Mouse (Mus musculus): Measurements from ENCODE around the gene Zfp148. TPM values are rescaled to one million over a fixed set of nuclear protein-coding genes. Genes with fewer than 3 reads are reported as not detected.
A peak's percentile ranks its signal among the peaks of the same experiment; 100 is the strongest.

Gene Zfp148
- total RNA-seq, 2 experiments from 2014 or later: 91.9 to 99.8 TPM

- intact Hi-C loops (cut with DNase I): no loop called here
- peak; percentile 48 for DNase-seq
These were observed 139.4 kb downstream of the Zfp148 start for GRCm38 (mm10) chr16:33519916-33520568.

- intact Hi-C loops (cut with DNase I): no loop called here
- no peak for DNase-seq
These were observed 141.9 kb downstream of the Zfp148 start for GRCm38 (mm10) chr16:33522516-33522915.

GRCm38 (mm10) chr16:33523571-33523970 lies 142.9 kb downstream of the Zfp148 start:
- intact Hi-C loops (cut with DNase I): no loop called here
- no peak for DNase-seq

GRCm38 (mm10) chr16:33529502-33530454 lies 149.1 kb downstream of the Zfp148 start:
- intact Hi-C loops (cut with DNase I): no loop called here
- DNase-seq: no peak

DNA sequence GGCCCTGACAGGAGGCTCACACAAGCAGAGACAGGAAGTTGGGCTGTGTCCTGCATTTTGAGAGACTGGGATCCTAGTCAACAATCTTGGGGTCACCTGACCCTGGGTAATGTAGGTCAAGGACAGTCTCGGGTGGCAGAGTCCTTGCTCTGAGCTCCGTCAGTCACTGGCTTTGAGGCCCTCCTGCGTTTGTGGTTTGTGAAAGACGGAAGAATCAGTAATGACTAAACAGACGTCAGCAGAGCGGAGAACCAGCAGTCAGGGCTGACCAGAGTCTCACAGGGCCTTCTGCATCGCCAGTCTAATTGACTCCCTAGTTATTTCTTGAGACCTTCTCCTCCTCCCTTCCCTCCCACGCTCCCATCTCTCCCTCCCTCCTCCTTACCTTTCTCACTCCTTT lies 150.5 kb downstream of the Zfp148 start:
- no peak for DNase-seq
- intact Hi-C loops (cut with DNase I): no loop called here

GRCm38 (mm10) chr16:33536456-33536855 lies 155.8 kb downstream of the Zfp148 start:
- DNase-seq: no peak
- intact Hi-C loops (cut with DNase I): no loop called here

- DNase-seq: peak; percentile 45
- intact Hi-C loops (cut with DNase I): no loop called here
These were observed 157.0 kb downstream of the Zfp148 start for GRCm38 (mm10) chr16:33537499-33538225.

- no peak for DNase-seq
- intact Hi-C loops (cut with DNase I): no loop called here
These were observed 163.7 kb downstream of the Zfp148 start for GRCm38 (mm10) chr16:33544346-33544745.

GRCm38 (mm10) chr16:33545530-33545929 lies 164.9 kb downstream of the Zfp148 start:
- intact Hi-C loops (cut with DNase I): no loop called here
- DNase-seq: no peak

DNA sequence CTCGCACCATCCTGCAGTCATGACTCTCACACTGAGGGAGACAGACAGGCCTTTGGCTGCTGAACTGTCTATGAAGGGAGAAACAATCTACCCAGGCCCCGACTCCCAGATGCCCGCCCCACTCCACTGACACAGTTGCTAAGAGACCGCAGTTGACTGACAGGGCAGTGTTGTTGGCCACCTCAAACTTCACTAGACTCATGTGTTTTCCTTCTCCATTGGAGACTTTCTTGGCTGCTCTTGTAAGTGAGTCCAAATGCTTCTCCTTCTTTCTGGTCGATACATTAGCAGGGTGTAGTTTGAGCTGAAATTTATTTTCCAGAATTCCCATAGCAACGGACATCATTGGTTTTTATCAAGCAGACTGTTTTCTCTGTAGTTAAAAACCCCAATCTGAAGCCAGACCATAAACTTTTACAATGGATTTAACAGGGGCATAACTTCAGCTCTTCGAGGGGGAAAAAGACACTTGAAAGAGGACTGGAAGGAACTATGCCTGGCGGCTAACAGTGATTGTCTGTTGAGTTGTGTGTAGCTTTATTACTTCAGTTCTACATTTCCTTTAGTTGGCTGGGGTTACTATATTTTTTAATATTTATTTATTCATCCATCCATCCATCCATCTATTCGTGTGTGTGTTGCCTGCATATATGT lies 173.2 kb downstream of the Zfp148 start:
- intact Hi-C loops (cut with DNase I): no loop called here

More for the DNA sequence above, 173.2 kb downstream of the Zfp148 start:
- peak; percentile 46 for DNase-seq

Other genes with a start within 250 kb of the Zfp148 start
- gene Osbpl11, start 195.8 kb upstream of the Zfp148 start, total RNA-seq (2021): 10 to 100 TPM; 26.8 to 27.4 TPM
- 10 to 100 TPM; 62.4 to 68.3 TPM for gene Snx4, start 129.4 kb upstream of the Zfp148 start, total RNA-seq (2021)
- 1 to 10 TPM; 1.3 to 1.5 TPM for gene Slc12a8, start 136.5 kb downstream of the Zfp148 start, total RNA-seq (2021)